Mouse (Mus musculus): ENCODE results near the gene Guk1. TPM values are rescaled to one million over a fixed set of nuclear protein-coding genes. Genes with fewer than 3 reads are reported as not detected.

Gene Guk1
- polyA plus RNA-seq, 1 experiment from 2014 or later = 248 TPM

DNA sequence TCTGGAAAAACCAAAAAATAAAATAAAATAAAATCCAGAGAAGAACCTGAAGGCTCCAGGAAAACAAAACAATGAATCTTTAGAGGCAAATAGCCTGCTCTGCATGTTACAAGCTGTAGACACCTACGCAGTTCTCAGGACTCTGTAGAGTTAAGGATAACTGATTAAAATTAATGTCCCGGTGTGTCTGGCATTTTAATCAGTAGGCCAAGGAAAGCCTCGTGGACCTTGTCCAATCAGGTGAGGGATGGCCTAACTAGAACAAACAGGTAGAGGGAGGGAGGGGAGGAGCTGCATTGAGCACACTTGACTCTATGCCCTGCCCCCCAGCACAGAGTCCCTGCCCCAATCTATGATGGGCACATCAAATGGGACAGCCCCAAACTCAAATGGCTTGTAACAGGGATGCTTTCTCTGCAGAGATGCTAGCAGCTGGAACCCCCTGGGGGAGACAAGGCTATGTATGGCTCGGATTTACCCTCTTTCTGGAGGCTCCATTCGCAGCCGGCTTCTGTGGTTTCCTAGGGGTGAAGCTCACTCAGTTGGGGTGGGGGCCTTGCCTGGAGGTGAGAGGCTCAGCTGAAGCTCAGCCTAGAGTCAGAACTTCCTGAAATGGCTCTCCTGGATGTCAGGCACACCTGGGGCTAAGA, 17.7 kb downstream of the Guk1 start:
- Histone ChIP-seq H3K27me3 (ENCODE audit: control insufficient read depth, insufficient read depth, low read length) (peaks cover 49% of the 10 kb centered on the region), H3K27ac (no peak overlapping the region), H3K4me2 (replicated peaks) (no peak overlapping the region), H3K9ac (no peak overlapping the region), H3K4me1 (replicated peaks; ENCODE audit: control insufficient read depth, insufficient read depth, low read length) (no peaks in the 10 kb centered on the region), H3K9me3 (ENCODE audit: control insufficient read depth, low read length) (no peaks in the 10 kb centered on the region), H3K4me3 (replicated peaks; ENCODE audit: low read length) (no peak overlapping the region), H3K36me3 (replicated peaks; ENCODE audit: control insufficient read depth, insufficient read depth) (no peaks in the 10 kb centered on the region)
- 52% methylated on average over 6 of the region's 6 CpGs for WGBS
- DNase-seq (ENCODE audit: low spot score) (no peak), ATAC-seq (ENCODE audit: low FRiP score) (no peak)

DNA sequence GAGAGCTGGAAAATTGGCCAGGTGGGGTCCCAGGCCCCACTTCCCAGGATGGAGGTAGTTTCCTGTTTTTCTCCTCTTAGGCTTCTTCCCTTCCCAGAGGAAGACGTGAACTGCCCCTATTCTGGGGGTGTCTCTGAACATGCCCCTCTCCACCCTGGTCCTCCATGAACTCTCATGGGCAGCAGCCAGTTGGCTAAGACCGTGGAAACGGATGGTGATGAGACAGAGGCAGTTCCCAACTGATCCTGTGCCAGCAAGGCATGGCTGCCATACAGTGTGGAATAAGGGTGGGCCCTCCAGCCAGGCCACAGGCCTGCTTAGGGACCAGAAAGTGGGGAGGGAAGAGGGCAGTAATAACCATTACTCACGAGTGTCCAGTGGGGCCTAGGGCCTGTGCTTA, 21.5 kb downstream of the Guk1 start:
- H3K4me1 ChIP-seq (replicated peaks; ENCODE audit: control insufficient read depth, insufficient read depth, low read length) = no peaks in the 10 kb centered on the region
- no peak overlapping the region for H3K27ac ChIP-seq
- H3K9me3 ChIP-seq (ENCODE audit: control insufficient read depth, low read length) = no peaks in the 10 kb centered on the region
- H3K9ac ChIP-seq = no peak overlapping the region
- no peak for ATAC-seq (ENCODE audit: low FRiP score)
- 80% methylated on average over 4 of the region's 4 CpGs for WGBS
- H3K4me3 ChIP-seq (replicated peaks; ENCODE audit: low read length) = no peak overlapping the region
- peaks cover 13% of the 10 kb centered on the region for H3K27me3 ChIP-seq (ENCODE audit: control insufficient read depth, insufficient read depth, low read length)
- no peaks in the 10 kb centered on the region for H3K36me3 ChIP-seq (replicated peaks; ENCODE audit: control insufficient read depth, insufficient read depth)
- no peak for DNase-seq (ENCODE audit: low spot score)
- H3K4me2 ChIP-seq (replicated peaks) = no peak overlapping the region

DNA sequence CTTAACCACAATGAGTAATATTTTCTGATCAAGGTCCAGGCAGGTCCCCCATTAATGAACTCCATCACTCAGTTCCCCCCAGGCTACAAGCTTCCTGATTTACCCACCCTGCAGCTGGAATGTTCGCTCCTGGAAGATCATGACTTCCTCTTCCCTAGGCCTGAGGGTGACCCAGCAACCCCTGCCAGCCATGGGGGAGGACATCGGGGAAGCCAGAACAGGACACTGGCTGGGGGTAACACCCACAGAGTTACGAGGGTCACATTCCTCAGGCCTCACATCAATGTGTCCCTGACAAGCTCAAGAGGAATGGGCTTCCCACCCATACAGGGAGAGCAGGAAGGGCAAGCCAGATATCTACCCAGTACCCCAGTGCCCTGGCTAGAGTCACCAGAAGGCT, 22.2 kb downstream of the Guk1 start:
- Histone ChIP-seq H3K4me3 (replicated peaks; ENCODE audit: low read length) (no peak overlapping the region), H3K9ac (no peak overlapping the region), H3K4me2 (replicated peaks) (no peak overlapping the region), H3K9me3 (ENCODE audit: control insufficient read depth, low read length) (no peaks in the 10 kb centered on the region), H3K36me3 (replicated peaks; ENCODE audit: control insufficient read depth, insufficient read depth) (no peaks in the 10 kb centered on the region), H3K27ac (no peak overlapping the region), H3K4me1 (replicated peaks; ENCODE audit: control insufficient read depth, insufficient read depth, low read length) (no peaks in the 10 kb centered on the region; the same call in 1 of the 2 replicates), H3K27me3 (ENCODE audit: control insufficient read depth, insufficient read depth, low read length) (peaks cover 6% of the 10 kb centered on the region)
- DNase-seq (ENCODE audit: low spot score) (no peak), ATAC-seq (ENCODE audit: low FRiP score) (no peak)
- 69% methylated on average over 3 of the region's 3 CpGs for WGBS

DNA sequence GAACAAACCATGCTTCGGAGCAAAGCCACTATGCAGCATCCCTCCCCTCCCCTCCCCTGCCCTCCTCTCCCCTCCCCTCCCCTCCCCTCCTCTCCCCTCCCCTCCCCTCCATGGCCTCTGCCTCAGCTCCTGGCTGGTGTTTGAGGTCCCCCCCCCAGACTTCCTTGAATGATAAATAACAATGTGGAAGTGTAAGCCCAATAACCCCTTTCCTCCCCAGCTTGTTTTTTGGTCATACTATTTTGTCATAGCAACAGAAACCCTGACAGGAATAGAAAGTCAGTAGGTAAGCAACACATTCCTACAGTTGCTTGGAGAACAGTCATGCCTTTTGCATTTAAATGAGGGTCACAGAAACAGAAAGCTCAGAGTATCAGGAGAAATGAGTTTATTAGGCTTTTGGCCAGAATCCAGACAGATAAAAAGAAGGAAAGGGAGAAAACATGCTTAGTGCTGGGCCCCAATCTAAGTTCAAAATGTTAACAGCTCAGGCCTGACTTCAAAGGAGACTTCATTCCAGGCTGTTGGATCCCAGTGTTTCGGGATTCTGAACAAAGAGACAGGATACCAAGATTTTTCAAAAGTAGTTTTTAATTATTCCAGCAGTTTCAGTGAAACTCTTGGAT, 26.3 kb downstream of the Guk1 start:
- Histone ChIP-seq H3K9ac (no peak overlapping the region), H3K27me3 (ENCODE audit: control insufficient read depth, insufficient read depth, low read length) (no peaks in the 10 kb centered on the region), H3K4me1 (replicated peaks; ENCODE audit: control insufficient read depth, insufficient read depth, low read length) (peaks cover 16% of the 10 kb centered on the region), H3K27ac (no peak overlapping the region), H3K4me2 (replicated peaks) (no peak overlapping the region), H3K9me3 (ENCODE audit: control insufficient read depth, low read length) (no peaks in the 10 kb centered on the region), H3K4me3 (replicated peaks; ENCODE audit: low read length) (no peak overlapping the region), H3K36me3 (replicated peaks; ENCODE audit: control insufficient read depth, insufficient read depth) (0 out of 2 replicates have a peak, but pooled peaks cover 4% of the 10 kb centered on the region)
- WGBS = 19% methylated on average over 2 of the region's 2 CpGs
- DNase-seq (ENCODE audit: low spot score) (peak; percentile 30), ATAC-seq (ENCODE audit: low FRiP score) (no peak)

DNA sequence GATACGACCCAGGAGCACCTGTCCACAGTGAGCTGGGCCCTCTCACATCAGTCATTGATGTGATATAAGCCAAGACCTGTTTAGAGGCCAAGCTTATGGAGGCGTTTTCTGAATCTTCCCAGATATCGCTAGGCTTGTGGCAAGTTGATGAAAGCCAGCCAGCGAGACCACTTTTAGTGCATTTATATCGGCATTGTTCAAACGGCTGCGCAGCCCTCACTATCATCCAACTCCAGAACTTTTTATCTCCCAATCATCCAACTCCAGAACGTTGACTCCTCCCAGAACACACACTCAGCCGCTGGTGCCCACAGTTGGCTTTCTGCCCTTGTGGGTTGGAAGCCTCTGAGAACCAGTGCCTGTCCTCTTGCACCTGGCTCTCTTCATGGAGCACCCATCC, 27.6 kb downstream of the Guk1 start:
- Histone ChIP-seq H3K4me1 (replicated peaks; ENCODE audit: control insufficient read depth, insufficient read depth, low read length) (peaks cover 16% of the 10 kb centered on the region), H3K27me3 (ENCODE audit: control insufficient read depth, insufficient read depth, low read length) (no peaks in the 10 kb centered on the region), H3K4me2 (replicated peaks) (peak overlapping the region; percentile 73), H3K9ac (peak overlapping the region; percentile 78; the same call in 1 of the 2 replicates), H3K36me3 (replicated peaks; ENCODE audit: control insufficient read depth, insufficient read depth) (0 out of 2 replicates have a peak, but pooled peaks cover 4% of the 10 kb centered on the region), H3K4me3 (replicated peaks; ENCODE audit: low read length) (no peak overlapping the region), H3K9me3 (ENCODE audit: control insufficient read depth, low read length) (no peaks in the 10 kb centered on the region), H3K27ac (peak overlapping the region; percentile 99; the same call in 1 of the 2 replicates)
- no peak for DNase-seq (ENCODE audit: low spot score)
- WGBS = 91% methylated on average over 9 of the region's 9 CpGs
- ATAC-seq (ENCODE audit: low FRiP score) = no peak

DNA sequence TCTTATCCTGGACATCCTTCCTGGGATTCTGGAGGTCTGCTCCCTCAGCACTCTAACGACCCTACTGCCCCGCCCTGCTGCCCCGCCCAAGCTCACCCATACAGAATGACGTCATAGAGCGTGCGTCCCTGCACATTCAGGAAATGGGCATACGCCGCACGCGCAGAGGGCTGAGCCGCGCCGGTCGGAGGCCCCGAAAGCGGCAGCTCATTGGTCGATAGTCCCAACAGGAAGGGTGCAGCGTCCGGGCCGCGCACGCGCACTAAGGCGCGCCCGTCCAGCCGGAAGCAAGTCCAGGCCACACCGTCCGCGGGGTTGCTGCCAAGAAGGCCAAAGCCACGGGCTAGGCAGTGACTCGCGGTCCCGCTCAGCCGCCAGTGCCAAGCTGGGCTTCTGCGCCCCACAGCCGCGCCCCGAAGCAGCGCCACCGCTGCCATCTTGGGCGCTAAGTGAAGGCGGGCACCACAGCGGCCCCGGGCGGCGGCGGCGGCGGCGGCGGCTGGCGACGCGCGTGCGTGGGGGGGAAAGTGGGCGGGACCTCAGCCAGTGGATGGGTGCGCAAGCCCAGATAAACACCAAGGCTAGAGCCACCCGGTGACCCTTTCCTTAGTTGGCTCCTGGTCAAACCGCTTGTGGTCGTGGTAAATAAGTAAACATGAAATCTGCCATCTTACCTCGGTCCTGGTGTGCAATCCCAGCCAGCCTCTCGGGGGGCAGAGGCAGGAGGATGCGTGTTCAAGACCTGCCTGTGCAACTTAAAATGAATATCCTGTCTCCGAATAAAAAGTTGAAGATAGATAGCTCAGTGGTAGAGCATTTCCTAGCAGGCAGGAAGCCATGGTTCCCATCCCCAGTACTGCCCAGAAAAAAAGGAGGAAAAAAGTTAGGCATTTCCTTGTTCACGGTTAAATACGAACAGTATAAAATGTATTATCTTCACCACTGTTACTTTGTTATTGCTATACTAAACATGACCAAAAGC, 28.5 kb downstream of the Guk1 start, which contains the start of gene Iba57:
TSS of gene Iba57 (minus strand) at position 485 of the 982 bp plus-strand sequence.
- ATAC-seq (ENCODE audit: low FRiP score) (peak; percentile 98), DNase-seq (ENCODE audit: low spot score) (peak; percentile 97)
- Histone ChIP-seq H3K9ac (peak within 1 kb of the TSS; percentile 78), H3K9me3 (ENCODE audit: control insufficient read depth, low read length) (no peaks in the 10 kb centered on the region), H3K4me3 (replicated peaks; ENCODE audit: low read length) (peak within 1 kb of the TSS; percentile 58), H3K4me2 (replicated peaks) (peak within 1 kb of the TSS; percentile 73), H3K36me3 (replicated peaks; ENCODE audit: control insufficient read depth, insufficient read depth) (peaks cover 8% of the 10 kb centered on the region; the same call in 1 of the 2 replicates), H3K27ac (peak within 1 kb of the TSS; percentile 99), H3K27me3 (ENCODE audit: control insufficient read depth, insufficient read depth, low read length) (no peaks in the 10 kb centered on the region), H3K4me1 (replicated peaks; ENCODE audit: control insufficient read depth, insufficient read depth, low read length) (peaks cover 16% of the 10 kb centered on the region)
- WGBS = 3% methylated on average over 68 of the region's 68 CpGs

DNA sequence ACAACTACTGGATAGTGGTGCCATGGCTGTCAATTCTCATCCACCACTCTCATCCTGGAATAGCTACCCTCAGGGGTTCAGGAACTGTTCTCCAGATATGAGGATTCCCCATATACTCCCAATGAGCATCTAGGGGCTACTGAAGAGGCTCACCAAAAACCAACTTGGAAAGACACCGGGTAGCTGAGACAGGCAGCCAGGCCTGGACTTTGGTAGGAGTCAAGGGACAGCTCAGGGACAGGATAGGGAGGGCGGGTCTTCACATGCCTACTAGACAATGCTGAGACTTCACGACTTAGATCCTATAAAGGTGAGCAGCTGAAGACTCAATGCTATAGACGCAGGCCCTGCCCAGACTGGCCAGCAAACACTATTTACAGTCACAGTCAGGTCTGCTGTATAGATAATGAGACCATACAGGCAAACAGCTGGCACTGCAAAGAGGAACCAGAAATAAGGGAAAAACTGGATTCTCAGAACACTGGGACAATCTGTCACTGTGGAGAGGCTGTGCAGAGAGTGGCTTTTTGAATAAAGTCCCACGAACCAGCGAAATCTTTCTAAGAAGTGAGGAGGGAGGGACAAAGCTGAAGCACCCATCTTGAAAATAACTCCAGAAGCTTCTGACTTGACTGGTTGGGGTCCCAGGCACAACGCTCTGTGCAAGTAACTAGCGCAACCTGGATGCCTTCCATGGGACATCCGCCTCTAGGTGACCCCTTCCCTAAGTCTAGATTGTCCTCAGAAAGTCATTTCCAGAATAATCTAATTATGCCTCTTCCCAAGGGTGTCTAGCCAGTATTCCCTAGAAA, 29.4 kb downstream of the Guk1 start:
- Histone ChIP-seq H3K4me2 (replicated peaks) (peak overlapping the region; percentile 73), H3K27me3 (ENCODE audit: control insufficient read depth, insufficient read depth, low read length) (no peaks in the 10 kb centered on the region), H3K4me1 (replicated peaks; ENCODE audit: control insufficient read depth, insufficient read depth, low read length) (peaks cover 16% of the 10 kb centered on the region), H3K27ac (peak overlapping the region; percentile 99), H3K9me3 (ENCODE audit: control insufficient read depth, low read length) (no peaks in the 10 kb centered on the region), H3K4me3 (replicated peaks; ENCODE audit: low read length) (peak overlapping the region; percentile 58), H3K36me3 (replicated peaks; ENCODE audit: control insufficient read depth, insufficient read depth) (peaks cover 17% of the 10 kb centered on the region), H3K9ac (peak overlapping the region; percentile 55)
- ATAC-seq (ENCODE audit: low FRiP score) = no peak; the same call in 1 of the 2 replicates
- WGBS = 60% methylated on average over 9 of the region's 9 CpGs
- DNase-seq (ENCODE audit: low spot score) = peak; percentile 33

DNA sequence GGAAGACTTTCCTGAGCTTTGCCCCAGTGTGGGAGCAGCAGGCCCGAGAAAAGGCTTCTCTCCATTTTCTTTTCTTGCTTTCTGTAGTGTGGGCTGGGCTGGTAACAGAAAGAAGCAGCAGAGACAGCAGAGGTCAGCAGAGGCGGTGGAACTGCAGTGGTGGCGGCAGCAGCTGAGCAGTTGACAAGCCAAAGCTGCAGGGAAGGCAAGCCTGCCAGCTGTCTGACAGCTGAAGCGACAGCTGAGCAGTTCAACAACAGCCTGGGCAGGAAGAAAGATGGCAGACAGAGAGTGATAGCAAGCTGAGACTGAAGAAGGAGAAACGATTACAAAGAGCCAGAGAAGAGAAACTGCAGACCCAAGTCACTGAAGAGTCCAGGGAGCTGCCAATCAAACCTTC, 30.6 kb downstream of the Guk1 start:
- WGBS = 71% methylated on average over 5 of the region's 5 CpGs
- H3K4me3 ChIP-seq (replicated peaks; ENCODE audit: low read length) = no peak overlapping the region
- peaks cover 23% of the 10 kb centered on the region for H3K36me3 ChIP-seq (replicated peaks; ENCODE audit: control insufficient read depth, insufficient read depth)
- no peak for DNase-seq (ENCODE audit: low spot score)
- H3K4me1 ChIP-seq (replicated peaks; ENCODE audit: control insufficient read depth, insufficient read depth, low read length) = peaks cover 16% of the 10 kb centered on the region
- no peak overlapping the region for H3K4me2 ChIP-seq (replicated peaks)
- H3K27ac ChIP-seq = no peak overlapping the region
- H3K27me3 ChIP-seq (ENCODE audit: control insufficient read depth, insufficient read depth, low read length) = no peaks in the 10 kb centered on the region
- H3K9ac ChIP-seq = no peak overlapping the region
- no peaks in the 10 kb centered on the region for H3K9me3 ChIP-seq (ENCODE audit: control insufficient read depth, low read length)
- no peak for ATAC-seq (ENCODE audit: low FRiP score)

Measured in hindbrain, embryonic 14.5 days (tissue).